Mouse (Mus musculus) kidney, postnatal 10 days (tissue): Measurements from ENCODE around the gene Olr1.

Source experiments
- DNase-seq: peaks from one replicate; pipeline ENCODE4 v3.0.0; 2021; ENCODE audit warnings: mixed read lengths

Olr1 gene

DNA sequence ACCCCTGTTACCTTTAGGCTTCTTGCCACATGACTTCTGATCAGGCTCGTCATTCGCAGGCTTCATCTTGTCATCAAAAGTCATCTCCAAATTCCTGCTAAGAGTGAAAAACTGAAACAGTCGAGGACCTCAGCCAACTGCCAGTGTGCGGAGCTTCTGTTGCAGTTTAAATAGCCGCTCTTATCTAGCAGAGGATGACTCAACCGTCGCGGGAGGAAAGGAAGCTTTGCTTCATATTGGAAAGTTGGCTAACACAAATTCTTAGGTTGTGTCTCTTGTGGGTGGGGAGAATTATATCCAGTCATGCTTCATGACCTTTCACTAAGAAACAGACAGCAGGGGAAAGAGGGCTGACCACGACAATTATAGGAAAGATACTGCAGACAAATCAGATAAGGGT lies at the start of gene Olr1:
Gene Olr1, minus strand, starts transcription at position 142 of the 400 bp plus-strand sequence.
- no peak for DNase-seq

DNA sequence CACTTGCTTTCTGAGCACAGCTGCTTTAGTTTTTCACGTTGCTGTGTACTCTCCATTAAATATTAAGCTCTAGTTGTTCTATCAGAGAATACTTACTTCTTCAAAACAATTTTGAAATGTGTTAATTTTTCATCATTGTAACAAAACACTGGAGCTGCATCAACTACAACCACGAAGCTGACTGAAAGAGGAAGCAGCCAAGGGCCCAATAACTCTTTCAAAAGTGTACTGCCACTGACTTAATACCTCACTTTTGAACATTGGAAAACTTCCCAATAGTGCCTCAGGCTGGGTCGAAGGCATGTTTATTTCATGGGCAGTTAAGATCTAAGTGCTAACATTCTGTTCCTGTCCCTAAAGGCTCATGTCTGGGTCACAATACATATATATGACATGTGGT lies 41.0 kb upstream of the Olr1 start:
- DNase-seq: no peak

DNA sequence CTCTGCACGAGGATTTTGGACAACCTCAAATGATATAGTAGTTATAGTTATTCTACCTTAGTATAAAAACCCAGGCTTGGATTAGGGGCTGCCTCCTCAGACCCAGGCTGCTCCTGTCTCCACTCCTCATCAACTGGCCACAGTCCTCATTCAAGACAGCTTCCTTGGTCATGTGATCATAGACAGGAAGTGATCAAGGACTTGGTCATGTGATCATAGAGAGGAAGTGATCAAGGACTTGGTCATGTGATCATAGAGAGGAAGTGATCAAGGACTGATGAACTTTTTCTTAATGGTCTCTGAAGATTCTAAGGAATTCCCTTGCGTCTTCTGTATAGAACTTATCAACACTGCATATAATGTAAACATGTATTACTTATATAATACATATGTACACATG lies 40.3 kb upstream of the Olr1 start:
- DNase-seq: no peak

DNA sequence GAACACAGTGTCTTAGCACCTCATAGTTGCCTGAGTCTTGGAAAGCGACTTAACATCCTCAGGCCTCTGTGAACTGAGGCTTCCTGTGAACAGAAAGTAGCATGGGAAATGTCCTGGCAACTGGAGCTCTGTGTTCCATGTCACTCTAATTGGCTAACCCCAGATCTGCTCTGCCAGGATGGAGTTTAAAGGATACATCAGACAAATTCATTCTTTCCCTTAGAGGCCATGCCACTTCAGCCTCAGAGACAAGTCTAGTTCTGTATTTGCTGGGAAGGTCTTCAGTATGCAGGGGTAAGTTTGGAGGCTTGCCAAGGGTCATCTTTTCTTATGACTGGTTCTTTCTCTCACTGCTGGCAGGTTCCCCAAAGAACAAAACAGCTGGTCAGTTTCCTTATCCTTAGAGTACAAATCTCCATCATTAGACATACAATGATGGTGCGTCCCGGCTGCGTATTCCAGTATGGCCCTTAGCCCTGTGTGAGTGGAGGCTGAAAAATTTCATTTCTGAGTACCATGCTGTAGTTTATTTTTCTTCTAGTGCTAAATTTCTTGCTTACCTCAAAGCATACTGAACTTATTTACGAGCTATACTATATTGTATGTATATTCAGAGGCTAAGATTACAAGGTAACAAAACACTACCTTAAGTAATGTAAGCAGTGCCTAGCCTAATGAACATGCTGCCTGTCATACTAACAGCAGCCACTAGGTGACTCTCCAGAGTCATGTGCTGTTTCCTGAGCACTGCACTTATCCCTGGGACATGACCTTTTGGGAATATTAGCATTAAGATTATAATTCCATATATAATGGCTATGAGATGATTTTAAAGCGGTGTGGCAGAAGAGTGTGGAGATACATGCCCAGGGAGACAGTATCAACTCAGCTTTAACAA lies 37.0 kb upstream of the Olr1 start:
- peak; percentile 84 for DNase-seq

DNA sequence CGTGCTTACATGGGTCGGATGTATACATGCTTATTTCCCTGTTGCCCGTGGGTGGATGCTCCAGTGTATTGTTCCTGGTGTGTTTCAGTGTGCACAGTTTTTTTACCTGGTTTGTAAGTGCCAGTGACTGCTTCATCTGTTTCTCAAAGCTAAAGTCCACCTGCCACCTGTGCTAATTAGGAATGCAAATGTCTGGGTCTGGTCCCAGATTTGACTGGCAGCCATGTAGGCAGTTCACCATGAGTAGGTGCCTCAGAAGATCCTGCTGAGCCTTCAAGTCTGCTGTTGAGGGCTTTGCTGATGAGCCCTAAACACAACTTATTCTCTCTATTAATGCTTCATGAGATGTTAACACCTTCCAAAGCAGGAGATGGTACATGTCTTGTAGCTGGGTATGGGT lies 35.6 kb upstream of the Olr1 start:
- DNase-seq: no peak

DNA sequence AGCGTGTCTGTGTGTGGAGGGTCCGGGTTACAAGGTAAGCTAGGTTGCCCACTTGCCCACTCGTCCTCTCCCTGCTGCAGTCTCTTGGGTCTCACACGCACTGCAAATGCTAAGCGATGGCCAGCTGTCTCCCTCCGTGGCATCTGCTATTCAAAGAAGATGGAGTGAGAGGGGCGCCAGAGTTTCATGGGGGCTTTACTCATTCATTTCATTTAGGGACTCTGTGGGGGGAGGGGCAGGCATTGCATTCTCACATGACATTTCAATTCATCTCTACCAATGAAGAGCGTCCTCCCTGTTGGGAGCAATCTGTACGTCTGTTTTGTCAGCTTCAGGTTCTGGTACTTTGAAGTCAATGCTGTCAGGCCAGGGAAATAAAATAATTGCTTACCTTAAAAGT lies 35.0 kb upstream of the Olr1 start:
- no peak for DNase-seq

DNA sequence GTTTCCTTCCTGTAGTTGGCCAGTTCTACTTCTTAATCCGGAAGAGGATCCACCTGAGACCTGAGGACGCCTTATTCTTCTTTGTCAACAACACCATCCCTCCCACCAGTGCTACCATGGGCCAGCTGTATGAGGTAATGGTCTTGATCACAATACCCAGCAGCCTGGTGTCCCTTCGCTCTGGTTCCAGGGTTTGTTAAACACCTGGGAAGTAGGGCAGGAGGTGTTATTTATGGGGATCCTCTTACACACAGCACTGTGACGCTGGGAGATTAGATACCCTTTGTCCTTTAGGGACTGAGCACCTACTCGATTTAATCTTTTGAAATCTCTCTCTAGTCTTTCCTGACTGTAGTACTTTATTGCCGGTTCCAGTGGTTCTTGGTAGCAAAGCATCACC lies 31.6 kb upstream of the Olr1 start:
- no peak for DNase-seq

DNA sequence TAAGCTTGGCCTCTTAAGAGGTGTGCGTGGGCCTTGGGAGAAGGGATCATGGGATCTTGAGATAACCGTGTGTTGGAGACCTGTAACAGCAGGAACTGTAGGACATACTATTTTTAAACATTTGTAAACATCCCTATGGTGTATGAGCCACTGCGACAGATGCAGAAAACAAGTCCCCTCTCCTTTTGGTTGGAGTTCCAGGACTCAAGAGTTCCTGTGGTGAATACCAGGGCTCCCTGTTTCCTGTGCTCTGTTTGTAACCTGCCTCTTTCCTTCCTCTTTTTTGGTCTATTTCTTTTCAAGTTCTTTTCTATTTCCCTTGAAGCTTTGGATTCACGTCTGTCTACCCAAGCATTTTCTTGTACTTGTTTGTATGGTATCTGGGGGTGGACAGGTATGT lies 28.8 kb upstream of the Olr1 start:
- DNase-seq: no peak

DNA sequence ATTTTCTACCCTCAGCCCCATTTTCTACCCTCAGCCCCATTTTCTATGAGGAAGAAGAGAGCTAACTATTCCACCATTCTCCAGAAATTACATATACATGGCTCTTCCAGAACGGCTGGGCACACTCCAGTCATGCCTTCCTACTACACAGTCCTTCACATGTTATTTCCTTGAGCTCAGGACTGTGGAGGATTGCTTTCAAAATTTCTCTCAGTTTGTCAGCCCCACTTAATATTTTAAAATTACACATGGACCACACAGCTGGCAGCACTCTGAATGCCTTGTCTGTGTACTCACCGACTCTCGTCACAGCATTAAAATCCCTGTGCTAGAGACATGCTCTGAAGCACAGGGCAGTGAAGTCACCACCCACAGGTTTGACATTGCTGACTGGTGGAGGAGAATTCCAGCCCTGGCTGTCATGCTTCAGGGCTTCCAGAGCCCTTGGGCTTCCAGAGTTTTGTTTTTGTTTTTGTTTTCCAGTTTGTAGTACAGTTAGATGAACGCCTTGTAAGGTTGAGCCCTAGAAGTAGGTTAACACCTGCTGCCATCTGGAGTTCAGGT lies 27.7 kb upstream of the Olr1 start:
- DNase-seq: peak; percentile 52

DNA sequence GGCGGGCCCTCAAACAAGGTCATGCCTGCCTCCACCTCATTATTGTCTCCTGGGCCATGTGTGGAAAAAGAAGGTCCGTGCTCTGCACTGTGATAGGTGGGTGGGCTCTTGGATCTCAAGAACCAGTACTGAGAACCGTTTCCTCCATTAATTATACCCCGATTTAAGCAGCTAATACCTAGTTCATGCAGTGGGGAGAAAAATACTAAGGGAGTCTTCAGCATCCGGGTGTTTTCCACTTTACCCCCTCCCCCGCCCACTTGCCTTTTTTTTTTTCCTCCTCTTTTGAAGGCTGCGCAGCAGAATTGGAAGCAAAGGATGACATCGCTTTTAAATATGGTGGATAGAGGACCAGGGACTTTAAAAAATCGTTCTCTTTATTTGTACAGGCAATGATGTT lies 27.1 kb upstream of the Olr1 start:
- no peak for DNase-seq

DNA sequence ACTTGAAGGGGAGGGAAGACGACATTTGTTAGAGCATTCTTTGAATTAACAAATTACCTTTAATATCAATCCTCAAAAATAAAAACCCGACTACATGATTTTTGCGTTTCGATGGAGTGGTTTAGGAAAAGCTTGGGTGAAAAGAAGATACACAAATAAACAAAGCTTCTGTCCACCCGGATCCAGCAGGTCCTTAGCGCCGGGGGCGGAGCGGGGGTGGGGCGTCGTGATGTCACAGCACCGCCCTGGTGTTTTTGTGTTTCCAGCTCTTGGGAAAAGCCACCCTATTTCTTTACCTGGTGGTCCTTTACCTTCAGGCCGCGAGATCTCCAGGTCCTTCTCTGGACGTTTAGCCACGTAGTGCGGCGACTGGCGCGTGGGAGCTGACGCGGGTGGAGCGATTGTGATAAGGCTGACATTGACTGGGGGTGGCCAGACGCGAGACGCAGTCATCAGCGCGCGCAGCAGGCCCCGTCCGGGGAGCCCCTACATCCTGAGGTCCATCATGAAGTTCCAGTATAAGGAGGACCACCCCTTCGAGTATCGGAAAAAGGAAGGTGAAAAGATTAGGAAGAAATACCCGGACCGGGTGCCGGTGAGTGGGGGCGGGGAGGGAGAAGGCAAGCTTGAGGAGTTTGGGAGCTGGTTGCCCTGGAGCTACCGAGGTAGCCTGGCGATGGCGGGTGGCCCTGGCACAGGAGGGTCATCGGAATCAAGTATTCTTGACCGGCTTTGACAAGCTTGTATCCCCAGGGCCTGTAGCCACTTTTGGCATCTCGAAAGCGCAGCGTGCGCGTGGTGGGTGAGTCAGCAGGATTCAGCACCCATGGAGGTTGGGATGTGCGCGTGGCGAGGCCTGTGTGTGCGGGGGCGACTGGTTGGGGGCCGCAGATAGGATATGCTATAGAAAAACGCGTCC lies 26.2 kb upstream of the Olr1 start, which contains the start of gene Gabarapl1:
Gene Gabarapl1, plus strand, starts transcription at position 219 of the 919 bp plus-strand sequence.
- peak; percentile 92 for DNase-seq

DNA sequence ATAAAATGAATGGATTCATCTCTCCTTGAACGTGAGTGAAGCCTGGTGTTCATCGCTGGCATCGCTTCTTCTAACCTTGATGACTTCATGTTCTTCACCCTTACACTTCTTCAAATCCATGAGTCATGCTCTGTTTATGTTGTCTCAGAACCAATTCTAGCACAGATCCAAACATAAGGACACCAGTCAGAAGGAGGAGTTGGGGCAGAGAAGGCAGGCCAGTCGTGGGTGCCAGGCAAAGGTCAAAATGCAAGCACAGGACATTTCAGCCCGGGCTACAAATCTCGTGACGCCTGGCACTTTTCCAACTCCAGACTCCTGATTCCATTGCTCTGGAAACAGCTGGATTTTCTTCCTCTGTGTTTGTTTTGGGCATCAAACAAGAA lies 25.6 kb upstream of the Olr1 start:
- peak; percentile 95 for DNase-seq

DNA sequence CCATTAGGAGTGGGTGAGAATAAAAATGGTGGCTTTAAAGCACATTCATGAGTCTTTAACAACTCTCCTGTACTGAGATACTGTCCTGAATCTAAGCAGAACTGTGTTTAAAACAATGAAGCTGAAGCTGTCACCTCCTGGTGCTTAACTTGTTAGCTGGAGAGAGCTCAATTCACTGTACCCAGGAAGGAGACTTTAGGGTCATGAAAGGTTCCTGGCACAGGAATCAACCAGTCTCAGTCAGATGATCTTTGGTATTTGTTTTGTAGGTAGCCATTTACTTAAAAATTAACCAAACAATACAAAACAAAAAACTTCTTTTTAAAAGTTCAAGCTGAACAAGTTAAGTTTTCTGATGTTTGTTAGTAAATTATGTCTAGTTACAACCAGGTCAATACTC lies 23.3 kb upstream of the Olr1 start:
- no peak for DNase-seq

DNA sequence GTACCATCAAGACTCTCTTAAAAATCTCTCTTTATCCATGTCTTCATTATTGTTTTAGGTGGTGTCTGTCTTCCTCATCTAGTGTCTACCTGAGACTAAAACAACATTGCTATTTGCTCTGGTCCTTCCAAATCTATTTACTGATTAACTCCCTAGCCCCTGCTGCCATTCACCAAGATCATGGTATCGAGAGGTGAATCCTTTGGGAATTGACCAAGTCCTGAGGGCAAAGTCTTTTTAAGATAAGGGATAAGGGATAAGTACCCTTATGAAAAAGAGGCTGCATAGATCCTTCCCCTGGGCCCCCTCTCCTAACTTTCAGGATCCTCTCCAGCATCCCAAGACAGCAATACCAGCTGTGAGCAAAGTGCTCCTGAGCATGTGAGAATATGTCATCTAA lies 22.6 kb upstream of the Olr1 start:
- DNase-seq: no peak

DNA sequence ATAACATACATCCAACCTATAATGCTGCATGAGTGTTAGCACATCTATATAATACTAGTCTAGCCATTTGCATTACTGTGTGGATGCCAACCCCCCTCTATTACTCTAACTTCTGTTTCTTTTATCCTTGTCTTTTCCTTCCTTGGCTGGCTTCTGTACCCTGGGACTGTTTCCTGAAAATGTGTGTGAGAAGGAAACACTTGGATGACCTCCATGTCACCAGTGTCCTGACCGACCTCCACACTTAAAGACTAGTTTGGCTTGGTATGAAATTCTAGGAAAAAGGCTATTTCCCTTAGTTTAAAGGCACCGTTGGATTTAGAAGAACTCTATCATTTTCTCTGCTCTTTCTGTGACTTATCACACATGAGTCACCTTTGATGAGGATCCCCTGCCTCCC lies 20.5 kb upstream of the Olr1 start:
- DNase-seq: no peak

DNA sequence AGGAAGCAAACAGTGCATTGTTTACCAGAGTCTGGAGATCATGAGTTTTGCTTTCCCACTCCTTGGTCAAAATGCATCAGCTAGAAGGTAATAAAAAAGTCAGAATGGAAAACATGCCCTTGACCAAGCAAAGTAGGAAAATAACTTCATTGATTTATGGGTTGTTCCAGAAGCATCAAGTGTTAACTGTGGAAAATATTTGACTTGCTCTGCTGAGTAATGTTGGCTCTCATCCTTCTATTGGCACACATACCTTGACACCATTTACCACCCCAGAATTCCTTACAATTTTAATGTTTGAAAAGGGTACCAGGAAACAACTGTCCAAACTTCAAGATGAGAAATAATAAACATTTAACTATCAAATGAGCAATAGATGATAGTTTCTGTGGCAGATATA lies 19.1 kb upstream of the Olr1 start:
- DNase-seq: no peak

DNA sequence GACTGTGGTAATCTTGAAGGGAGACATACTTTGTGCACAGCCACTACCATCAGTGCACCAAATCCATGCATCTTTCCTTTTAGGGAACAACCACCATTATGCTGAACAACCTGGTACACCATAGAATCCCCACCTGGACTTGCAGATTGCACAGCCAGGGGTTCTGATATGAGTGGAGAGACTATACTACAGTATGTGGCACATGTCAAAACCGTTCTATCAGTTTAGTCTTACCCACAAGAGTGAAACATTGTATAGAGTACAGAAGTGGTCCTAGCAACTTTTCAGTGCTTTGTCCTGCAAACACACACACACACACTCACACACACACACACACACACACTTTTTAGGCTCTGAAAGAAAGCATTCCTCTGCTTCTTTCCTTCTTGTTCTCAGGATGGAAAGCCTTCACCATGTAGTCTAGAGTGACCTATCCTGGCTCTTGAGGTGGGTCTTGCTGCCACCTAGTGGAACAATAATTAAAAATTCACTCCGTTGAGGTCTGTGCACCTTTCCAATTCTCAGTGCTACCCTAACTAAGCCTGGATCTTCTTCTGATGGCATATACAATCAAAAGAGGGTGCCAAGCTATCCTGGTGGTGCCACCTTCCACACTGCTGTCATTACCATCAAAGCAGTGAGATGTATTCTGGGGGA lies 10.9 kb upstream of the Olr1 start:
- DNase-seq: peak; percentile 50

DNA sequence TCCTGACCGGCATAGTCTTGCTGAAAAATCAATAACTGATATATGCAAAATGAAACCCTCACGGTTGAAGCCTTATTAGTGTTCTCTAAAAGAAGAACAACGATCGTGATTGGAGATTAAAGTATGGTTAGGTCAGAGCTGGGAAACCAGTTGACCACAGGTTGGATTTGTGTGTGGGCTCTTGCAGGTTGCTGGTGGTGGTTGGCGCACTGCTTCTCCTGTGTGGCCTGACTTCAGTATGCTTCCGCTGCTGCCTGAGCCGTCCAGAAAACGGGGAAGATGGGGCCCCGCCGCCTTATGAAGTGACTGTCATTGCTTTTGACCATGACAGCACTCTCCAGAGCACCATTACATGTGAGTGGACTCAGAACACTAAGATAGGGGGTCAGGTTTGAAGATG lies 9.4 kb upstream of the Olr1 start:
- DNase-seq: no peak

DNA sequence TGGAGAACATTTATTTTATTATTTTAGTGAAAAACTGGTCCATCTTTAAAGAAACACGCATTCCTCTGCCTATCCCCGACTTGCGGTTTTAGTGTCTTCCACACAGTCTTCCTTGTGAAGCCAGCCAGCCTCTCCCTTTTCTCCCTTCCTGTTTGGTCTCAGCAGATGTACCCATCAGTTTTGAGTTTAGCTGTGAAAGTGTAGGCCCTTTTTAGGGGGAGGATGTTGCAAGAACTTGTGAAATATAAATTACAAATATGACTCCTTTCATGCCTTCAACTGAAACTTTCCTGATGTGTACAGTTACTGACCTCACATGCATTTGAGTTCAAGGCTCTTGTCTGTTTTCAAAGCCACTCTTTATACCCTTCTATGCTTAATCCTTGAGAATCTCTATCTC lies 8.1 kb upstream of the Olr1 start:
- no peak for DNase-seq

DNA sequence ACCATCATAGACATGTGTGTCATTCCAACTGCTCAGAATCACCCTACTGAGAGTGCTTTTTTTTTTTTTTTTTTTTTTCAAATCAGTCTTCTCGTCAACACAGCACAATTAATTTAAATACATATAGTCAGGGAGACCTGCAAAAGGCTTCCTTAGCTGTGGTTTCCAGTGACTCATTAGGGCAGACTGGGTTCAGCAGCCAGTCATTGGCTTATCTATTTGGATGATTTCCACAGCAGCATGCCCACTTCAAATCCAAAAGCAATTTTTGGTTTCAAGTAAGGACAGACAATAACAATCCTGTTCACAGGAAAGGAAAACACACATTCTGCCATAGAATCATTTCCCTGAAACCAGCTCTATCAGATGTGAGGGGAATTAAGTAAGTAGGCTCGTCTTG lies 7.4 kb upstream of the Olr1 start:
- DNase-seq: no peak

DNA sequence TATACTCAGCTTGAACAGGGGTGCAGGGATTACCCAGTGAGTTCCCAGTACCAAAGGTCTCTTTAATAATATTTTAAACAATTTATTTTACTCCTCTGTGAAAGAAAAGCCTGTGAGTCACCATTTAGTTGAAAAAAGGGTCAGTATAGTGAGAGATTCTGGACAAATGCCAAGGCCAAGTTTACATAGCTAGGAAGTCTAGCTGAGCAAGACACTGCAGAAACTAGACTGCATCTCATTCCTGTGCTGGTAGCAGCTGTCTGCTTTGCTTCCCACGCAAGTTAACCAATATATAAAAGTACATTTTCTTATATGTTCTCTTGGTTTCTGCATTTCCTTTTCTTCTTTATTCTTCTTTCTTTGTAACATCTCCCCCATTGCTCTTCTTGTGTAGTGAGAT lies 6.4 kb upstream of the Olr1 start:
- DNase-seq: peak; percentile 31

DNA sequence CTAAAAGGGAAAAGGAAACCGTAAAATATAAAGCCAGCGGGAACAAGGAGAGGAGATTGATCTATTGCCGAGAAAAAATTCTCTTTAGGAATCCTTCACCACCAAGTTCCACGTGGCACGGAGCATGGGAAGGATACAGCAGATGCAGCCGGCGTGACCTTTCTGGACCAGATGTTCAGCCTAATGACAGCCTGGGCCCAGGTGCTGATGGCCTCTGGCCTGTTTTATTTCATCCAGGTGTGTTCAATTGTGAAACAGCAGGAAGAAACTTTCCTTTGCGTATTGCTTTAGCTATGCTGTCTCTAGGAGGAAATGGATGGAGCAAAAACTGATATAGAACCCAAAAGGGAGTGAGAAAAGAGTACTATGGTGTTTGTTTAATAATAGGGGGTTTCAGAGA lies 5.9 kb upstream of the Olr1 start:
- peak; percentile 33 for DNase-seq

DNA sequence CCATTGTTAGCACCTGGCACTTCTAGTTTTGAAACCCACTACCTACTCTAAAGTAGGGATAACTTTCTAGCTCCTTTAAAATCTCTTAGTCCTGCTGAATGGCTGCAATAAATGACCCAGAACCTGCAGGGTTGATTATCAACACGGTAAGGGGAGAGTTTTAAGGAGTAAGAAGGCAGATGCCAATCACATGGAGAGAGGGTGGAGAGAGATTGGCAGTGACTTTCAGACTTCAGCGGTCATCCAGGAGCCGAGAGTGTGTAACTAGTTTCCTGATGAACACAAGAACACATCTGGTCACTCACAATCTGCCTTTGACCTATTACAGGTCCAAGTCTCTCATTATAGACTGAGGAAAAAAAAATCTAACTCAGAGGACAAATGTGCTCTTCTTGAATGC lies 5.4 kb upstream of the Olr1 start, which contains the start of gene Tmem52b:
Gene Tmem52b, plus strand, starts transcription at position 189 of the 400 bp plus-strand sequence.
- DNase-seq: peak; percentile 24
